Mouse (Mus musculus): ENCODE measurements around the gene Gm13103.
"Not testable (repeated sequence)": the region's sequence is repeated elsewhere in the genome, so short reads cannot be mapped to it uniquely, and the experiment has no call there.

Gene Gm13103

GRCm38 (mm10) chr4:143846197-143846596 lies at the start of gene Gm13103:
Gene Gm13103, plus strand, starts transcription at chr4:143846497.
- not testable (repeated sequence) for DNase-seq (ENCODE audit: low spot score in 2 of 2)

GRCm38 (mm10) chr4:143815993-143816392 lies 30.3 kb upstream of the Gm13103 start, which contains the start of gene Gm13084:
Gene Gm13084, minus strand, starts transcription at chr4:143816093.
- DNase-seq (ENCODE audit: low spot score in 2 of 2) = no peak

- DNase-seq (ENCODE audit: low spot score in 2 of 2) = not testable (repeated sequence)
Observed at GRCm38 (mm10) chr4:143882371-143882770, 36.1 kb downstream of the Gm13103 start.

- not testable (repeated sequence) for DNase-seq (ENCODE audit: low spot score in 2 of 2)
Observed at GRCm38 (mm10) chr4:143894406-143894805, 48.1 kb downstream of the Gm13103 start.

- not testable (repeated sequence) for DNase-seq (ENCODE audit: low spot score in 2 of 2)
Observed at GRCm38 (mm10) chr4:143900280-143900679, 54.0 kb downstream of the Gm13103 start, which contains the start of gene Pramef6. Gene Pramef6, minus strand, starts transcription at chr4:143900380.
